Mouse (Mus musculus): ENCODE measurements at regions not wholly inside any gene's neighbourhood (a gene's known extent, or its start where the extent isn't known, plus 50 kb on each side); places are given as distances from the start of the nearest gene placed in this dataset.

- Histone ChIP-seq H3K4me3 (ENCODE audit: low read depth, low read length) (no peak overlapping the region), H3K27ac (ENCODE audit: low read depth, low read length) (no peak overlapping the region), H3K36me3 (ENCODE audit: control insufficient read depth, insufficient read depth, low read length) (no peaks in the 10 kb centered on the region), H3K9me3 (ENCODE audit: control insufficient read depth, low read length) (no peaks in the 10 kb centered on the region), H3K9ac (ENCODE audit: low read depth, low read length) (no peak overlapping the region), H3K4me1 (replicated peaks; ENCODE audit: control insufficient read depth, insufficient read depth, low read length) (no peaks in the 10 kb centered on the region), H3K27me3 (ENCODE audit: control insufficient read depth, insufficient read depth, low read length) (no peaks in the 10 kb centered on the region), H3K4me2 (replicated peaks; ENCODE audit: low read depth, low read length) (no peak overlapping the region)
- 55% methylated on average over 2 of the region's 2 CpGs for WGBS
- DNase-seq (ENCODE audit: low spot score) (no peak), ATAC-seq (ENCODE audit: low FRiP score) (0 out of 2 replicates have a peak, but pooled peaks have one; percentile 45)
Observed at GRCm38 (mm10) chr3:63638572-63638971, 154.9 kb upstream of the Gm34302 start.

GRCm38 (mm10) chr3:63637913-63638312, 154.2 kb upstream of the Gm34302 start:
- H3K9ac ChIP-seq (ENCODE audit: low read depth, low read length): no peak overlapping the region
- no peaks in the 10 kb centered on the region for H3K9me3 ChIP-seq (ENCODE audit: control insufficient read depth, low read length)
- no peak overlapping the region for H3K4me3 ChIP-seq (ENCODE audit: low read depth, low read length)
- DNase-seq (ENCODE audit: low spot score): no peak
- WGBS: 73% methylated on average over 5 of the region's 5 CpGs
- H3K4me1 ChIP-seq (replicated peaks; ENCODE audit: control insufficient read depth, insufficient read depth, low read length): no peaks in the 10 kb centered on the region
- ATAC-seq (ENCODE audit: low FRiP score): peak; percentile 53; the same call in 1 of the 2 replicates
- H3K4me2 ChIP-seq (replicated peaks; ENCODE audit: low read depth, low read length): no peak overlapping the region
- H3K27ac ChIP-seq (ENCODE audit: low read depth, low read length): no peak overlapping the region
- no peaks in the 10 kb centered on the region for H3K27me3 ChIP-seq (ENCODE audit: control insufficient read depth, insufficient read depth, low read length)
- H3K36me3 ChIP-seq (ENCODE audit: control insufficient read depth, insufficient read depth, low read length): no peaks in the 10 kb centered on the region

GRCm38 (mm10) chr3:63627724-63628123, 144.0 kb upstream of the Gm34302 start:
- ATAC-seq (ENCODE audit: low FRiP score): no peak
- no peaks in the 10 kb centered on the region for H3K27me3 ChIP-seq (ENCODE audit: control insufficient read depth, insufficient read depth, low read length)
- WGBS: 84% methylated on average over 5 of the region's 5 CpGs

GRCm38 (mm10) chr3:63616127-63616526, 132.4 kb upstream of the Gm34302 start:
- Histone ChIP-seq H3K9me3 (ENCODE audit: control insufficient read depth, low read length) (no peaks in the 10 kb centered on the region), H3K4me2 (replicated peaks; ENCODE audit: low read depth, low read length) (no peak overlapping the region), H3K9ac (ENCODE audit: low read depth, low read length) (no peak overlapping the region), H3K27ac (ENCODE audit: low read depth, low read length) (peak overlapping the region; percentile 30; the same call in 1 of the 2 replicates), H3K4me1 (replicated peaks; ENCODE audit: control insufficient read depth, insufficient read depth, low read length) (no peaks in the 10 kb centered on the region), H3K4me3 (ENCODE audit: low read depth, low read length) (no peak overlapping the region), H3K27me3 (ENCODE audit: control insufficient read depth, insufficient read depth, low read length) (no peaks in the 10 kb centered on the region), H3K36me3 (ENCODE audit: control insufficient read depth, insufficient read depth, low read length) (no peaks in the 10 kb centered on the region)
- WGBS: 29% methylated on average over 5 of the region's 5 CpGs
- peak; percentile 45 for DNase-seq (ENCODE audit: low spot score)
- ATAC-seq (ENCODE audit: low FRiP score): peak; percentile 85

More at GRCm38 (mm10) chr3:63627724-63628123, 144.0 kb upstream of the Gm34302 start:
- no peak for DNase-seq (ENCODE audit: low spot score)
- no peak overlapping the region for H3K4me3 ChIP-seq (ENCODE audit: low read depth, low read length)
- no peaks in the 10 kb centered on the region for H3K4me1 ChIP-seq (replicated peaks; ENCODE audit: control insufficient read depth, insufficient read depth, low read length)
- no peaks in the 10 kb centered on the region for H3K9me3 ChIP-seq (ENCODE audit: control insufficient read depth, low read length)
- H3K36me3 ChIP-seq (ENCODE audit: control insufficient read depth, insufficient read depth, low read length): no peaks in the 10 kb centered on the region
- H3K9ac ChIP-seq (ENCODE audit: low read depth, low read length): no peak overlapping the region
- H3K4me2 ChIP-seq (replicated peaks; ENCODE audit: low read depth, low read length): no peak overlapping the region
- no peak overlapping the region for H3K27ac ChIP-seq (ENCODE audit: low read depth, low read length)

- no peaks in the 10 kb centered on the region for H3K36me3 ChIP-seq (ENCODE audit: control insufficient read depth, insufficient read depth, low read length)
- H3K27ac ChIP-seq (ENCODE audit: low read depth, low read length): no peak overlapping the region
- H3K4me2 ChIP-seq (replicated peaks; ENCODE audit: low read depth, low read length): no peak overlapping the region
- H3K9ac ChIP-seq (ENCODE audit: low read depth, low read length): no peak overlapping the region
- no peaks in the 10 kb centered on the region for H3K9me3 ChIP-seq (ENCODE audit: control insufficient read depth, low read length)
- H3K4me3 ChIP-seq (ENCODE audit: low read depth, low read length): no peak overlapping the region
- 30% methylated on average over 1 of the region's 1 CpGs for WGBS
- DNase-seq (ENCODE audit: low spot score) (no peak), ATAC-seq (ENCODE audit: low FRiP score) (no peak)
- no peaks in the 10 kb centered on the region for H3K4me1 ChIP-seq (replicated peaks; ENCODE audit: control insufficient read depth, insufficient read depth, low read length)
- no peaks in the 10 kb centered on the region for H3K27me3 ChIP-seq (ENCODE audit: control insufficient read depth, insufficient read depth, low read length)
Observed at GRCm38 (mm10) chr3:63613652-63614051, 130.0 kb upstream of the Gm34302 start.

GRCm38 (mm10) chr3:63612767-63613363, 129.2 kb upstream of the Gm34302 start:
- WGBS: 68% methylated on average over 3 of the region's 3 CpGs
- Histone ChIP-seq H3K4me1 (replicated peaks; ENCODE audit: control insufficient read depth, insufficient read depth, low read length) (no peaks in the 10 kb centered on the region), H3K4me3 (ENCODE audit: low read depth, low read length) (no peak overlapping the region), H3K36me3 (ENCODE audit: control insufficient read depth, insufficient read depth, low read length) (no peaks in the 10 kb centered on the region), H3K27me3 (ENCODE audit: control insufficient read depth, insufficient read depth, low read length) (no peaks in the 10 kb centered on the region), H3K4me2 (replicated peaks; ENCODE audit: low read depth, low read length) (no peak overlapping the region), H3K9me3 (ENCODE audit: control insufficient read depth, low read length) (no peaks in the 10 kb centered on the region), H3K9ac (ENCODE audit: low read depth, low read length) (no peak overlapping the region), H3K27ac (ENCODE audit: low read depth, low read length) (no peak overlapping the region)
- no peak for DNase-seq (ENCODE audit: low spot score)
- ATAC-seq (ENCODE audit: low FRiP score): no peak

GRCm38 (mm10) chr3:63610113-63610919, 126.6 kb upstream of the Gm34302 start:
- no peaks in the 10 kb centered on the region for H3K36me3 ChIP-seq (ENCODE audit: control insufficient read depth, insufficient read depth, low read length)
- peak; percentile 48; the same call in 1 of the 2 replicates for ATAC-seq (ENCODE audit: low FRiP score)
- H3K27ac ChIP-seq (ENCODE audit: low read depth, low read length): no peak overlapping the region
- H3K4me3 ChIP-seq (ENCODE audit: low read depth, low read length): no peak overlapping the region
- H3K9me3 ChIP-seq (ENCODE audit: control insufficient read depth, low read length): no peaks in the 10 kb centered on the region
- no peaks in the 10 kb centered on the region for H3K27me3 ChIP-seq (ENCODE audit: control insufficient read depth, insufficient read depth, low read length)
- no peak overlapping the region for H3K9ac ChIP-seq (ENCODE audit: low read depth, low read length)
- DNase-seq (ENCODE audit: low spot score): no peak
- no peak overlapping the region for H3K4me2 ChIP-seq (replicated peaks; ENCODE audit: low read depth, low read length)
- H3K4me1 ChIP-seq (replicated peaks; ENCODE audit: control insufficient read depth, insufficient read depth, low read length): no peaks in the 10 kb centered on the region
- 40% methylated on average over 5 of the region's 5 CpGs for WGBS

GRCm38 (mm10) chr3:63609454-63610112, 125.9 kb upstream of the Gm34302 start:
- WGBS: 28% methylated on average over 17 of the region's 17 CpGs
- Histone ChIP-seq H3K4me3 (ENCODE audit: low read depth, low read length) (no peak overlapping the region), H3K9ac (ENCODE audit: low read depth, low read length) (no peak overlapping the region), H3K36me3 (ENCODE audit: control insufficient read depth, insufficient read depth, low read length) (no peaks in the 10 kb centered on the region), H3K4me1 (replicated peaks; ENCODE audit: control insufficient read depth, insufficient read depth, low read length) (no peaks in the 10 kb centered on the region), H3K9me3 (ENCODE audit: control insufficient read depth, low read length) (no peaks in the 10 kb centered on the region), H3K27ac (ENCODE audit: low read depth, low read length) (no peak overlapping the region), H3K27me3 (ENCODE audit: control insufficient read depth, insufficient read depth, low read length) (no peaks in the 10 kb centered on the region), H3K4me2 (replicated peaks; ENCODE audit: low read depth, low read length) (no peak overlapping the region)
- ATAC-seq (ENCODE audit: low FRiP score) (no peak), DNase-seq (ENCODE audit: low spot score) (no peak)
